Mouse (Mus musculus) myocyte (in vitro differentiated cells): ENCODE data around the gene Znhit2. TPM values are rescaled to one million over a fixed set of nuclear protein-coding genes. Genes with fewer than 3 reads are reported as not detected.

Source experiments
- H3K27me3 ChIP-seq: one replicate; pipeline ENCODE4 v1.6.1; 2011; ENCODE audit not compliant: control insufficient read depth, insufficient read depth, insufficient read length
- H3K36me3 ChIP-seq: one replicate; pipeline ENCODE4 v1.6.1; 2011; ENCODE audit not compliant: control insufficient read depth, insufficient read depth
- H3K4me2 ChIP-seq: one replicate; pipeline ENCODE4 v1.6.1; 2011; ENCODE audit warnings: low read depth, control low read depth
- H3K4me3 ChIP-seq: one replicate; pipeline ENCODE4 v1.5.1; 2011; ENCODE audit warnings: mild to moderate bottlenecking, control low read depth, moderate library complexity
- H3K79me2 ChIP-seq: one replicate; pipeline ENCODE4 v1.6.1; 2011; ENCODE audit not compliant: control insufficient read depth, insufficient read depth
- H3ac ChIP-seq: one replicate; pipeline ENCODE4 v1.6.1; 2011; ENCODE audit not compliant: control insufficient read depth, insufficient read length
- CEBPB ChIP-seq: IDR thresholded peaks from 2 replicates; pipeline ENCODE4 v1.6.1; 2011; ENCODE audit warnings: mild to moderate bottlenecking, moderate library complexity; ENCODE audit not compliant: poor library complexity, insufficient read depth, severe bottlenecking
- E2F4 ChIP-seq: IDR thresholded peaks from one replicate; pipeline ENCODE4 v1.6.1; 2011; ENCODE audit warnings: mild to moderate bottlenecking, control low read depth, moderate library complexity; ENCODE audit not compliant: insufficient read depth
- MAX ChIP-seq: IDR thresholded peaks from one replicate; pipeline ENCODE4 v1.6.1; 2011; ENCODE audit warnings: low read depth, mild to moderate bottlenecking, control low read depth
- MYOD1 ChIP-seq, 3 experiments: IDR thresholded peaks; one replicate each; pipeline ENCODE4 v1.6.1; 2011; ENCODE audit warnings: control low read depth in 2 of 3, low read depth in 2 of 3, mild to moderate bottlenecking in 2 of 3, moderate library complexity in 1 of 3; ENCODE audit not compliant: insufficient read length in 2 of 3, control insufficient read depth in 1 of 3
- MYOG ChIP-seq, 3 experiments: IDR thresholded peaks; one replicate each; pipeline ENCODE4 v1.6.1; 2011; ENCODE audit warnings: control low read depth in 2 of 3, low read depth in 2 of 3, mild to moderate bottlenecking in 2 of 3; ENCODE audit not compliant: insufficient read length in 2 of 3, control insufficient read depth in 1 of 3, insufficient read depth in 1 of 3
- POLR2A ChIP-seq: IDR thresholded peaks from one replicate; pipeline ENCODE4 v1.6.1; 2011; ENCODE audit warnings: low read depth, mild to moderate bottlenecking, control low read depth, moderate library complexity; ENCODE audit not compliant: insufficient read length
- POLR2AphosphoS2 ChIP-seq: IDR thresholded peaks from one replicate; pipeline ENCODE4 v1.6.1; 2011; ENCODE audit warnings: low read depth, control low read depth; ENCODE audit not compliant: insufficient read length
- REST ChIP-seq: IDR thresholded peaks from one replicate; pipeline ENCODE4 v1.6.1; 2011; ENCODE audit warnings: mild to moderate bottlenecking, control low read depth, moderate library complexity; ENCODE audit not compliant: insufficient read depth, insufficient read length
- SRF ChIP-seq: IDR thresholded peaks from one replicate; pipeline ENCODE4 v1.6.1; 2011; ENCODE audit warnings: low read depth; ENCODE audit not compliant: control insufficient read depth, insufficient read length
- TCF12 ChIP-seq: IDR thresholded peaks from one replicate; pipeline ENCODE4 v1.6.1; 2011; ENCODE audit warnings: mild to moderate bottlenecking, control low read depth; ENCODE audit not compliant: poor library complexity, insufficient read depth, severe bottlenecking
- TCF3 ChIP-seq: IDR thresholded peaks from one replicate; pipeline ENCODE4 v1.6.1; 2011; ENCODE audit warnings: low read depth, control low read depth; ENCODE audit not compliant: insufficient read length
- USF1 ChIP-seq: IDR thresholded peaks from one replicate; pipeline ENCODE4 v1.6.1; 2011; ENCODE audit warnings: low read depth, mild to moderate bottlenecking, control low read depth, moderate library complexity
- polyA plus RNA-seq: library from polyadenylated mRNA; unstranded; fragments of >200 nt; fragmentation: generic; extraction: Trizol; gene quantifications from one replicate; pipeline ENCODE4 v1.2.1, GENCODE M21; 2012; ENCODE audit warnings: missing spikeins

Znhit2 gene
- polyA plus RNA-seq, 1 experiment: 44.3 TPM

DNA sequence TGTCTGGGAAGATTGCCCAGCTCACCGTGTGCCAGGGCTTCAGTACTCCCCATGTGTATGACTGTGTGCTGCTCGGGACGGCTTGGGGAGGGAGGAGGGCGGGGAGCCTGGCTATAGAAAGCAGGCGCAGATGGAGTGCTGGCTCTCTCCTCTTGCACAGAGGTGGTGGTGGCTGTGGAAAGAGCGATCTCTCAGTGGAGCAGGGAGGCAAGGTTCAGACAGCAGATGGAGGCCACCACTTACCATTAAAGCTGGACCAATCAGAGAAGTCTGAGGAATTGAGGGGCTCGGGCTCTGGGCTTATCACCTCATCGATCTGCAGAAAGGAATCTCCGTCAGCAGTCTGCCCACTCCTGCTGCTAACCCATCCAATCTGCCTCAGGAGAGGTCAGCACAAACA is 21.2 kb downstream of the Znhit2 start, which contains the start of gene Gm28374:
TSS of gene Gm28374 (minus strand) at position 101 of the 400 bp plus-strand sequence.
- no peak for TF ChIP-seq POLR2AphosphoS2
- TF ChIP-seq TCF12: no peak
- TF ChIP-seq REST: no peak
- no peak for TF ChIP-seq MYOG (IDR thresholded peaks at IDR 0.05; ENCODE audit: control insufficient read depth in 1 of 3, insufficient read depth in 1 of 3, insufficient read length in 2 of 3, low read depth in 2 of 3)
- TF ChIP-seq USF1: no peak
- no peak for TF ChIP-seq E2F4
- TF ChIP-seq MYOD1 (IDR thresholded peaks at IDR 0.05; ENCODE audit: control insufficient read depth in 1 of 3, insufficient read length in 2 of 3, low read depth in 2 of 3): no peak
- TF ChIP-seq MAX: no peak
- TF ChIP-seq SRF: no peak
- TF ChIP-seq TCF3: no peak
- no peak for TF ChIP-seq CEBPB
- TF ChIP-seq POLR2A: no peak
- Histone ChIP-seq H3K4me2 (no peak within 1 kb of the TSS), H3K36me3 (no peaks in the 10 kb centered on the region), H3K79me2 (peaks cover 37% of the 10 kb centered on the region), H3ac (no peak within 1 kb of the TSS), H3K4me3 (no peak within 1 kb of the TSS), H3K27me3 (no peaks in the 10 kb centered on the region)

DNA sequence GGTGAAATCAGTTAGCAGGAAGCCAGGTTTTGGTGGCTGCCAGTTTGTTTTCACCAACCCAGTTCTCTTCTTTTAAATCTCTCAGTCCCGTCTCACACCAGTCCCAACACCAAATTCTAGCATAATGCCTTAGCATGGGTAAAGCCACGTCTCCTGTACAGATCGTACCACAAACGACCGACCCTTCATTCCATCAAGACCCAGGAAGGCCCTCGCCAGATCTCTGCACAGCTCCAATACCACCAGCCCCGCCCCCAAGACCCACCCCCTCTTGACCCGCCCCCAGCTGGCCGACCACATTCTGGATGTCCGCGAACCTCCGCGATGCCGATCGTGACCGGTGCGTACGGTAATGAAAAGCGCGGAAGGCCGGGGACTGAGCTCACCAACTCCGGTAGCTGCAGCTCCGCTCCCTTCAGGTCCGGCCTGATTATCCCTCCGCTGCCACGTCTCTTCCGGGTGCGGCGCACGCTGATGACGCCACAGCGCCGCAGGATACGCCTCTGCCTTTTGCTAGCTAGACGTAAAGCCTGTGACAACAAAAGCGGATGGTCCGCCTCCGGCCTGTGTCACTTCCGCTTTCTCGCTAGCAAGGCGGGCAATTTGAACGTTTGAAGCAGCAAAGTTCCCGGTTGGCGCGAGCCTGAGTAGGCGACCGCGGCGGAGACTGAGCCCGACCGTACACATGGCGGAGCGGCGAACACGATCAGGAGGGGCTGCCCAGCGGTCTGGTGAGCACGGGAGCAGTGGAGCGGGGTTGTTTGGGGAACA is 23.7 kb downstream of the Znhit2 start, which contains the start of the genes Zfpl1 and Cdca5:
TSS of gene Zfpl1 (minus strand) at position 479 of the 771 bp plus-strand sequence.
TSS of gene Cdca5 (plus strand) at position 506 of the 771 bp plus-strand sequence.
- H3K36me3 ChIP-seq: no peaks in the 10 kb centered on the region
- no peaks in the 10 kb centered on the region for H3K27me3 ChIP-seq
- TF ChIP-seq TCF12 (no peak), MAX (no peak), POLR2AphosphoS2 (peak; percentile 20), TCF3 (no peak), SRF (peak; percentile 94), USF1 (no peak), REST (no peak), POLR2A (peak; percentile 64), MYOG (IDR thresholded peaks at IDR 0.05; ENCODE audit: control insufficient read depth in 1 of 3, insufficient read depth in 1 of 3, insufficient read length in 2 of 3, low read depth in 2 of 3) (peak in 2 of 3 experiments; percentile 9 to 63), E2F4 (peak; percentile 99), MYOD1 (IDR thresholded peaks at IDR 0.05; ENCODE audit: control insufficient read depth in 1 of 3, insufficient read length in 2 of 3, low read depth in 2 of 3) (peak in 2 of 3 experiments; percentile 16), CEBPB (no peak)
- peak within 1 kb of the TSS; percentile 89 for H3K4me3 ChIP-seq
- H3K79me2 ChIP-seq: peaks cover 47% of the 10 kb centered on the region
- peak within 1 kb of the TSS; percentile 74 for H3ac ChIP-seq
- H3K4me2 ChIP-seq: peak within 1 kb of the TSS; percentile 97

DNA sequence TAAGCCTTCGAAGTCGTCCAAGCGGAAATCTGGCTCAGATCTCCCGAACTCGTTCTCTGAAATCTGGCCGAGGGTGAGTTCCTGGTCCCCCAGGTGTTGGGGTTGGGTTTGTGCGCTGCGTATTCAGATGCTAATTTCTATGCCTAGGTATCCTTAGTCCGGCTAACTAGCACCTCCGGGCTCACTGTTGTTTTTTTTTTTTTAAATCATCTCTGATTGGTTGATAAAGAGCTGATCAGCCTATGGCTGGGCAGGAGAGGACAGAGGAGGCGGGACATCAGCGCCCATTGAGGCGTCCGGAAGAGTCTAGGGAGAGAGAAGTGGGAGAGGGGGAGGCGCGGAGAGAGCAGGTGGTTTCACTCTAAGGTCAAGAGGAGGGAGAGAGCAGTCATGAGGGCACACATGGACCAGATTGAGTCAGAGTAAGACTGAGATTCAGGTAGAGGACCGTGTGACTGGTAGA is 24.5 kb downstream of the Znhit2 start:
- H3K4me2 ChIP-seq: peak overlapping the region; percentile 97
- peaks cover 47% of the 10 kb centered on the region for H3K79me2 ChIP-seq
- TF ChIP-seq E2F4: no peak
- no peak for TF ChIP-seq MYOG (IDR thresholded peaks at IDR 0.05; ENCODE audit: control insufficient read depth in 1 of 3, insufficient read depth in 1 of 3, insufficient read length in 2 of 3, low read depth in 2 of 3)
- no peak for TF ChIP-seq REST
- no peak for TF ChIP-seq USF1
- TF ChIP-seq CEBPB: no peak
- TF ChIP-seq MYOD1 (IDR thresholded peaks at IDR 0.05; ENCODE audit: control insufficient read depth in 1 of 3, insufficient read length in 2 of 3, low read depth in 2 of 3): no peak
- no peak for TF ChIP-seq MAX
- TF ChIP-seq POLR2AphosphoS2: no peak
- TF ChIP-seq POLR2A: no peak
- no peak for TF ChIP-seq TCF3
- TF ChIP-seq TCF12: no peak
- no peak for TF ChIP-seq SRF
- peak overlapping the region; percentile 89 for H3K4me3 ChIP-seq
- no peaks in the 10 kb centered on the region for H3K36me3 ChIP-seq
- peak overlapping the region; percentile 74 for H3ac ChIP-seq
- H3K27me3 ChIP-seq: no peaks in the 10 kb centered on the region

DNA sequence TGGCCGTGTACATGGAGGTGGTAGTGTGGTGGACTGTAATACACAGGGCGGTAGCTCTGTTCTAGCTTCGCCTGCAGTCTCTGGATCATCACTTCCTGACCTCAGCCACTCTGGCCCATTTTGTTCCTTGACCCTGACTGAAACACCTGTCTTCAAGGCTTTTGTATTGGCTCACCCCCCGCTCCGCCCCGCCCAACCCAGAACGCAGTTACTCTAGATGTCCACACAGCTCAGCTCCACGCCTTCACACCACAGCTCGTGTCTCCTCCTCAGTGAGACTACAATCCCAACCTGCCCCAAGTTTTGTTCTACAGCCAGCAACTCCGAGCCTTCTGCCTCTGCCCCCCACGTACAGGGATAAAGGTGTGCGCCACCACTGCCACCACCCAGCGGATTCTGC is 27.8 kb downstream of the Znhit2 start:
- Histone ChIP-seq H3K27me3 (no peaks in the 10 kb centered on the region), H3K79me2 (peaks cover 38% of the 10 kb centered on the region), H3K36me3 (peaks cover 6% of the 10 kb centered on the region), H3ac (no peak overlapping the region), H3K4me3 (no peak overlapping the region), H3K4me2 (no peak overlapping the region)
- no peak for TF ChIP-seq POLR2A
- TF ChIP-seq E2F4: no peak
- no peak for TF ChIP-seq POLR2AphosphoS2
- TF ChIP-seq TCF3: no peak
- TF ChIP-seq MYOD1 (IDR thresholded peaks at IDR 0.05; ENCODE audit: control insufficient read depth in 1 of 3, insufficient read length in 2 of 3, low read depth in 2 of 3): no peak
- TF ChIP-seq REST: no peak
- no peak for TF ChIP-seq CEBPB
- TF ChIP-seq SRF: no peak
- TF ChIP-seq USF1: no peak
- no peak for TF ChIP-seq MYOG (IDR thresholded peaks at IDR 0.05; ENCODE audit: control insufficient read depth in 1 of 3, insufficient read depth in 1 of 3, insufficient read length in 2 of 3, low read depth in 2 of 3)
- TF ChIP-seq MAX: no peak
- TF ChIP-seq TCF12: no peak
